Mouse (Mus musculus): ENCODE data around the gene Kcnk18.

DNA sequence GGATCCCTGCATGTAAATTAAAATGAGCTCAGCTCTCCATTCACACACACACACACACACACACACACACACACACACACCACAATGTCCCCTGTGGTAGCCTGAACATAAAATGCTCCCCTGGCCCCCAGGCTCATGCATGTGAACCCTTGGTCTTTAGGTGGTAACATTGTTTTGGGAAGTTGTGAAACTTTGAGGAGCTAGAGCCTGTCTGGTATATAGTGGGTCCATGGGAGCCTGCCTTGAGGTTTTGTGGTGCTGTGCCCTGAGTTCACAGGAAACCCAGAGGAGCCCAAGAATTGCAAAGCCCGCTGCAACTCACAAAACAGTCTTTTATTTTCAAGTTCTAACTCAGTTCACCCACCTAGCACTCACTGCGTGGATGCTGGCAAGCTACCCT is 33.6 kb downstream of the Kcnk18 start:
- TF ChIP-seq CTCF (IDR thresholded peaks at IDR 0.05; ENCODE audit: low read depth), result no peak
- no peak for TF ChIP-seq EP300 (IDR thresholded peaks at IDR 0.05; ENCODE audit: low read depth)
